In the genomic region with DNA sequence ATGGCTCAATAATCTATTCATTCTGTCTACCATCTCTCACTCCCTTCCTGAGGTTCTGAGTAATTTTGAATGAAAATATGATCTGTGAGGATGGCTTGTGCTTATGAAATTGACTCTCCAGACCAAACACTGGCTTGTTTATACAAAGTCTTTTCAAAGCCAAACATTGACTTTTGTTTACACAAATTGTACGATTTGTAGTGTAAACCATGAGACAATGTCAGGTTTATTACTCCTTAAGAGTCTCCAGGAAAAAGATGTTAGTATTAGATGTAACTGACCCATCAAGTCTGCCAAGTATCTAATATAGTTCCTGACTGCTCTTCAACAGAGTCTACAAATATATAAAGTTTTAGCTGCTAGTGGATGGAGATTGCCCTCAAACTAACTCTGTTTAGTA, we compare ENCODE assay signal across 24 mouse cellular contexts.
"Had no signal": no experiment of that assay in that cellular context is flagged by ENCODE, and none has a peak within 500 bp of the region (broad histone marks: within the 10 kb centered on the region; RNA-seq: fewer than 3 reads in every experiment).

No protein-coding gene starts in this region.

- H3K9me3 ChIP-seq: limb, embryonic 10.5 days; limb, embryonic 13.5 days; liver, embryonic 12.5 days; liver, embryonic 15.5 days; midbrain, embryonic 12.5 days; midbrain, embryonic 15.5 days; neural tube, embryonic 12.5 days; neural tube, embryonic 15.5 days had no signal

- H3K27ac ChIP-seq: hindbrain, postnatal 0 days; kidney, postnatal 0 days; layer of hippocampus, adult 2 months; limb, embryonic 10.5 days; limb, embryonic 13.5 days; liver, embryonic 12.5 days; liver, embryonic 15.5 days; macrophage; midbrain, embryonic 12.5 days; midbrain, embryonic 15.5 days; neural tube, embryonic 12.5 days; neural tube, embryonic 15.5 days had no signal

- H3K4me2 ChIP-seq: limb, embryonic 13.5 days; liver, embryonic 12.5 days; liver, embryonic 15.5 days; midbrain, embryonic 12.5 days; midbrain, embryonic 15.5 days; neural tube, embryonic 12.5 days; neural tube, embryonic 15.5 days had no signal

- H3K36me3 ChIP-seq: limb, embryonic 10.5 days; limb, embryonic 13.5 days; liver, embryonic 12.5 days; liver, embryonic 15.5 days; midbrain, embryonic 12.5 days; midbrain, embryonic 15.5 days; neural tube, embryonic 12.5 days; neural tube, embryonic 15.5 days had no signal

- H3K27me3 ChIP-seq: limb, embryonic 13.5 days; liver, embryonic 12.5 days; liver, embryonic 15.5 days; midbrain, embryonic 12.5 days; midbrain, embryonic 15.5 days; neural tube, embryonic 12.5 days; neural tube, embryonic 15.5 days had no signal

- DNase-seq: kidney, adult 18-20 months; kidney, postnatal 25 days; layer of hippocampus, adult 9-11 months; liver; right cerebral cortex, adult 18-20 months; right cerebral cortex, postnatal 14 days; right cerebral cortex, postnatal 4 days; thymus, adult 2 months; thymus, postnatal 14 days; thymus, postnatal 4 days had no signal

- H3K4me1 ChIP-seq: limb, embryonic 10.5 days; limb, embryonic 13.5 days; liver, embryonic 12.5 days; liver, embryonic 15.5 days; midbrain, embryonic 12.5 days; midbrain, embryonic 15.5 days; neural tube, embryonic 12.5 days; neural tube, embryonic 15.5 days had no signal

- H3K9ac ChIP-seq: limb, embryonic 13.5 days; liver, embryonic 12.5 days; liver, embryonic 15.5 days; midbrain, embryonic 12.5 days; midbrain, embryonic 15.5 days; neural tube, embryonic 12.5 days; neural tube, embryonic 15.5 days had no signal

- ATAC-seq: hindbrain, postnatal 0 days; inflammation-experienced regulatory T-cells, adult 6 months; intestine, embryonic 16.5 days; liver, embryonic 12.5 days; midbrain, embryonic 15.5 days had no signal

- H3K4me3 ChIP-seq: layer of hippocampus, adult 2 months; limb, embryonic 10.5 days; limb, embryonic 13.5 days; liver, embryonic 12.5 days; liver, embryonic 15.5 days; midbrain, embryonic 12.5 days; midbrain, embryonic 15.5 days; neural tube, embryonic 12.5 days; neural tube, embryonic 15.5 days had no signal
